Mouse (Mus musculus): ENCODE results near the gene Phb. TPM values are rescaled to one million over a fixed set of nuclear protein-coding genes. Genes with fewer than 3 reads are reported as not detected.

Phb gene
- polyA plus RNA-seq, 1 experiment, result 255 TPM

DNA sequence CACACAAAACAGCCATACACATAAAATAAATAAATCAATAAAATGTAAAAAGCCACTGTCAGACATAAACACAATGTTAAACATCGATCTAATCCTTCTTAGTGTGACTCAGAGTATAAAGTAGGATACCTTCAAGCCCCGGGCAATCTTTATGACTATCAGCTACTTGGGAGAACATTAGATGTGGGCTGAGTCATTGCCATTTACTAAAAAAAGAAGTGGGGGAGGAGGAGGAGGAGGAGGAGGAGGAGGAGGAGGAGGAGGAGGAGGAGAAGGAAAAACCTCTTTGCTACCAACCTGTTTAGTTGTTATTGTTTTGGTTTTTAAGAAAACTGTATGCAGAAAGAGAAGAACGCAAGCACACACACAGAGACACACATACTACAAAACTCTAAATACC lies 22.8 kb downstream of the Phb start:
- Histone ChIP-seq H3K9me3 (replicated peaks; ENCODE audit: control insufficient read depth, insufficient read depth, low read length, poor library complexity, severe bottlenecking) (no peaks in the 10 kb centered on the region), H3K27me3 (ENCODE audit: control insufficient read depth, insufficient read depth, low read length, poor library complexity, severe bottlenecking) (no peaks in the 10 kb centered on the region), H3K36me3 (ENCODE audit: control insufficient read depth, insufficient read depth, low read length, poor library complexity, severe bottlenecking) (no peaks in the 10 kb centered on the region), H3K9ac (ENCODE audit: low read depth, poor library complexity, severe bottlenecking) (no peak overlapping the region), H3K4me3 (ENCODE audit: low read depth, low read length) (no peak overlapping the region), H3K4me1 (ENCODE audit: control insufficient read depth, insufficient read depth, low read length) (peaks cover 1% of the 10 kb centered on the region), H3K27ac (ENCODE audit: insufficient read depth, low read length) (no peak overlapping the region)
- no peak for TF ChIP-seq EP300 (IDR thresholded peaks at IDR 0.05; ENCODE audit: insufficient read depth, low read depth, low read length)
- no peak for TF ChIP-seq POLR2A (IDR thresholded peaks at IDR 0.05; ENCODE audit: insufficient read depth, low read length)
- TF ChIP-seq CTCF (IDR thresholded peaks at IDR 0.05; ENCODE audit: low read depth, low read length), result no peak

GRCm38 (mm10) chr11:95698541-95698940 lies 31.8 kb downstream of the Phb start:
- Histone ChIP-seq H3K4me1 (ENCODE audit: control insufficient read depth, insufficient read depth, low read length) (peaks cover 2% of the 10 kb centered on the region), H3K27me3 (ENCODE audit: control insufficient read depth, insufficient read depth, low read length, poor library complexity, severe bottlenecking) (no peaks in the 10 kb centered on the region), H3K27ac (ENCODE audit: insufficient read depth, low read length) (no peak overlapping the region), H3K9ac (ENCODE audit: low read depth, poor library complexity, severe bottlenecking) (no peak overlapping the region), H3K9me3 (replicated peaks; ENCODE audit: control insufficient read depth, insufficient read depth, low read length, poor library complexity, severe bottlenecking) (0 out of 2 replicates have a peak, but pooled peaks cover 2% of the 10 kb centered on the region), H3K36me3 (ENCODE audit: control insufficient read depth, insufficient read depth, low read length, poor library complexity, severe bottlenecking) (no peaks in the 10 kb centered on the region), H3K4me3 (ENCODE audit: low read depth, low read length) (no peak overlapping the region)
- no peak for TF ChIP-seq EP300 (IDR thresholded peaks at IDR 0.05; ENCODE audit: insufficient read depth, low read depth, low read length)
- TF ChIP-seq CTCF (IDR thresholded peaks at IDR 0.05; ENCODE audit: low read depth, low read length), result no peak
- no peak for TF ChIP-seq POLR2A (IDR thresholded peaks at IDR 0.05; ENCODE audit: insufficient read depth, low read length)

DNA sequence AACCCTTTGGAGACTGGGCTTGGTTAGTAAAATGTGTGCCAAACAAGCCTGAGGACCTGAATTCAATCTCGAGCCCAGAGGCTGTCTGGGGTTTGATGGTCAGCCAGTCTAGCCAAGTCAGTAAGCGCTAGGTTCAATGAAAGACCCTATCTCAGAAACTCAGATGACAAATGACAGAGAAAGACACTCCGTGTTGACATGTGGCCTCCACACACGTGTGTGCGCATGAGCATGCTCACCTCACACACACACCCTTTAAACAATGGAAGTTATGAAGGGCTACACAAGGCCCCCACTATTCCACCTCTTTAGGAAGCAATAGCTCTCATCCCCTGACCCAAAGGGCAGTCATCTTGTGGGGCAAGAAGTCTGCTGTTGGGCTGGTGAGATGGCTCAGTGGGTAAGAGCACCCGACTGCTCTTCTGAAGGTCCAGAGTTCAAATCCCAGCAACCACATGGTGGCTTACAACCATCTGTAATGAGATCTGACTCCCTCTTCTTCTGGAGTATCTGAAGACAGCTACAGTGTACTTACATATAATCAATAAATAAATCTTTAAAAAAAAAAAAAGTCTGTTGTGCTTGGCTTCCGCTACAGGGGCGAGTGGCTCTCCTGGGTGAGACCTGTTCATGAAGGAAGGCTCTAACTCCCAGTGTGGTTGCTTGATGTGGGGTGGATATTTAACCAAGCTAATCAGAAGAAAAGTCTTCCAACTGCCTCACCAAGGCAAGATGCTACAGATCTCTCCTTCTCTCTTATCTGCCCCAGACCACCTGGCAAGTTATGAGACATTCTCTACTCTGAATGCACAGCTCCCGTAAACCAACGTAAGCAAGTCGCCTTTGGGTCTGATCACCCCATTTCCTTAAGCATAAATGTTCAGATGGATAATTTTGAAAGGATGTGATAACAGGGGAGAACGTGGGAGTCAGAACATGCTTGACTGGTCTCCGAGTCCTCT lies 34.3 kb downstream of the Phb start:
- Histone ChIP-seq H3K9ac (ENCODE audit: low read depth, poor library complexity, severe bottlenecking) (no peak overlapping the region), H3K27ac (ENCODE audit: insufficient read depth, low read length) (no peak overlapping the region), H3K27me3 (ENCODE audit: control insufficient read depth, insufficient read depth, low read length, poor library complexity, severe bottlenecking) (no peaks in the 10 kb centered on the region), H3K4me1 (ENCODE audit: control insufficient read depth, insufficient read depth, low read length) (peaks cover 2% of the 10 kb centered on the region), H3K4me3 (ENCODE audit: low read depth, low read length) (no peak overlapping the region), H3K9me3 (replicated peaks; ENCODE audit: control insufficient read depth, insufficient read depth, low read length, poor library complexity, severe bottlenecking) (0 out of 2 replicates have a peak, but pooled peaks cover 2% of the 10 kb centered on the region), H3K36me3 (ENCODE audit: control insufficient read depth, insufficient read depth, low read length, poor library complexity, severe bottlenecking) (no peaks in the 10 kb centered on the region)
- TF ChIP-seq POLR2A (IDR thresholded peaks at IDR 0.05; ENCODE audit: insufficient read depth, low read length) (no peak), CTCF (IDR thresholded peaks at IDR 0.05; ENCODE audit: low read depth, low read length) (no peak), EP300 (IDR thresholded peaks at IDR 0.05; ENCODE audit: insufficient read depth, low read depth, low read length) (no peak)

- Histone ChIP-seq H3K27me3 (ENCODE audit: control insufficient read depth, insufficient read depth, low read length, poor library complexity, severe bottlenecking) (no peaks in the 10 kb centered on the region), H3K4me1 (ENCODE audit: control insufficient read depth, insufficient read depth, low read length) (peaks cover 3% of the 10 kb centered on the region), H3K9ac (ENCODE audit: low read depth, poor library complexity, severe bottlenecking) (no peak overlapping the region), H3K4me3 (ENCODE audit: low read depth, low read length) (0 out of 2 replicates have a peak overlapping the region, but pooled peaks have one; percentile 0), H3K9me3 (replicated peaks; ENCODE audit: control insufficient read depth, insufficient read depth, low read length, poor library complexity, severe bottlenecking) (0 out of 2 replicates have a peak, but pooled peaks cover 2% of the 10 kb centered on the region), H3K27ac (ENCODE audit: insufficient read depth, low read length) (peak overlapping the region; percentile 85), H3K36me3 (ENCODE audit: control insufficient read depth, insufficient read depth, low read length, poor library complexity, severe bottlenecking) (no peaks in the 10 kb centered on the region)
- TF ChIP-seq EP300 (IDR thresholded peaks at IDR 0.05; ENCODE audit: insufficient read depth, low read depth, low read length) (no peak; the same call in none of the 2 replicates), CTCF (IDR thresholded peaks at IDR 0.05; ENCODE audit: low read depth, low read length) (no peak), POLR2A (IDR thresholded peaks at IDR 0.05; ENCODE audit: insufficient read depth, low read length) (no peak)
Measured at GRCm38 (mm10) chr11:95704032-95704969, 37.5 kb downstream of the Phb start.

- Histone ChIP-seq H3K9me3 (replicated peaks; ENCODE audit: control insufficient read depth, insufficient read depth, low read length, poor library complexity, severe bottlenecking) (0 out of 2 replicates have a peak, but pooled peaks cover 2% of the 10 kb centered on the region), H3K9ac (ENCODE audit: low read depth, poor library complexity, severe bottlenecking) (no peak overlapping the region), H3K27me3 (ENCODE audit: control insufficient read depth, insufficient read depth, low read length, poor library complexity, severe bottlenecking) (no peaks in the 10 kb centered on the region), H3K36me3 (ENCODE audit: control insufficient read depth, insufficient read depth, low read length, poor library complexity, severe bottlenecking) (no peaks in the 10 kb centered on the region), H3K4me1 (ENCODE audit: control insufficient read depth, insufficient read depth, low read length) (peaks cover 3% of the 10 kb centered on the region), H3K4me3 (ENCODE audit: low read depth, low read length) (no peak overlapping the region), H3K27ac (ENCODE audit: insufficient read depth, low read length) (peak overlapping the region; percentile 39; the same call in 1 of the 2 replicates)
- no peak for TF ChIP-seq POLR2A (IDR thresholded peaks at IDR 0.05; ENCODE audit: insufficient read depth, low read length)
- TF ChIP-seq CTCF (IDR thresholded peaks at IDR 0.05; ENCODE audit: low read depth, low read length), result no peak
- TF ChIP-seq EP300 (IDR thresholded peaks at IDR 0.05; ENCODE audit: insufficient read depth, low read depth, low read length), result peak; percentile 55; the same call in 1 of the 2 replicates
Measured at GRCm38 (mm10) chr11:95704970-95705330, 38.2 kb downstream of the Phb start.

Data from ES-Bruce4 (cell line).